Mouse (Mus musculus) heart, postnatal 0 days (tissue): ENCODE measurements at regions not wholly inside any gene's neighbourhood (a gene's known extent, or its start where the extent isn't known, plus 50 kb on each side); places are given as distances from the start of the nearest gene placed in this dataset.

Source experiments
- CTCF ChIP-seq: IDR thresholded peaks from 2 replicates; pipeline ENCODE4 v1.5.1; 2016; ENCODE audit warnings: antibody characterized with exemption, control low read depth, low read depth
- EP300 ChIP-seq: IDR thresholded peaks from 2 replicates; pipeline ENCODE4 v1.6.1; 2016; ENCODE audit warnings: antibody characterized with exemption, low read depth

DNA sequence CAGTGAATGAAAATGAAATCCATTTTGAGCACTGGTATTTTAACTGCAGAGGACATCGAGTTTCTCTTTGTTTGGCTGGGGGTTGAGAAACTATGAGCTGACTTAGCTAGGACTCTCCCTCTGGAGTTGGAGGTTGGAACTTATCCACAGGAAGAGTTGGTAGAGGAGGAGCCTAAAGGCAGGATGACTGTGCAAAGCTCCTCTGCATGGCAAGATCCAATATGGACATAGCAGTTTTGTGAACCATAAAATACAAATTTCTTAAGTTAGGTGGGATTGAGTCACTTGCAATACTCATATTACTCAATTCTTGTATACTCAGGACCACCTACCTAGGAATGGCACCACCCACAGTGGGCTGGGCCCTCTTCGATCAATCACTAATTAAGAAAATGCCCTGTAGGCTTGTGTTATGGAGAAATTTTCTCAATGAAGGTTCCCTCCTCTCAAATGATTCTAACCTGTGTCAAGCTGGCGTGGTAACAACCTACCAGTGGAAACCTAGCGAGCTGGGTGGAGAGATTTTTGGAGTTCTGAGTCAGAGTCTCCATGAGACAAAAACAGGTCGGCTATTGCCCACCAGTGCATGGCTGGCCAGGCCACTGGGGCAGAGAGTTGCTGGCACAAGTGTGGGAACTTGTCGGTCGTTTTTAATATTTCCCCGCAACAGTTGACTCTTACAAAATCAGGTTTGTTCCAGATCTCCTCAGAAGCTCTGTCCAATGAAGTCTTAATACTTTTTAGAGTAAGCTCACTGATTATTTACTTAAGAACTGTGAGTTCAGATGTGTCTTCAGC, 70.1 kb downstream of the Dact1 start:
- TF ChIP-seq CTCF (no peak), EP300 (no peak)
